Mouse (Mus musculus) cerebellum, postnatal 10 days (tissue): ENCODE results near the gene Pbrm1.

Experiments used
- DNase-seq, 2 experiments: peaks; one replicate each; pipeline ENCODE4 v3.0.0; 2021; ENCODE audit warnings: mixed read lengths in 2 of 2

Pbrm1 gene

DNA sequence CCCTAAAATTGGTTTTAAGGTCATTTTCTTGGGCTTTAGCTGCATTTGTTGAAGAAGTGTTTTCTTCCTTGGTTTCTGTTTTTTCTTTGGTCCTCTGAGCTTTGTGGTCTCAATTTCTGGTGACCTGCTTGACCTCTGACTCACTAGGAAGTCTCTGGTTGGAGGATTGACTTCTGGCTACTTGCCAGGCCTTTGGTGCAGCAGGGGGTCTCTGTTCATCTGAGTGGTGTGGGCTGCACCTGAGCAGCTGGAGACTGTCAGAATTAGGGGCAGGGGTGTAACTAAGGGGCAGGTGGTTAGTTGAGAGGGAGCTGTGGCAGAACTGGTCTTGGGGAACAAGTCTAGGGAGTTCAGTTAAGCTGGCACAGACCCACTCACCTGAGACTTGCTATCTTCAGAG lies 62.2 kb downstream of the Pbrm1 start:
- peak; percentile 23 to 34 for DNase-seq

DNA sequence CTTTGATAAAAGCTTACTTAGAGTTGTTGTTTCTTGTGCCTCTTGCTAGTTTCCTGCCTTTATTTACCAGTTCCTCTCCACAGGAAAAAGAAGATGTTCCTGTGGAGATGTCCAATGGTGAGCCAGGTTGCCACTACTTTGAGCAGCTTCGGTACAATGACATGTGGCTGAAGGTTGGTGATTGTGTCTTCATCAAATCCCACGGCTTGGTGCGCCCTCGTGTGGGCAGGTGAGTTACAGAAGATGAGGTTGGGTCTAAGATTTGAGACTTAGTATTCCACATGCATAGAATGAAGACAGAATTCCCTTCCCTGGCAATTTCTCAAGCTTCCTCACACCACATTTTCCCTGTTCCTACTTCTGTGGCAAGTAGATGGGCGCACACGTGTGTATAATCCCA lies 68.5 kb downstream of the Pbrm1 start:
- peak; percentile 7 to 10 for DNase-seq

DNA sequence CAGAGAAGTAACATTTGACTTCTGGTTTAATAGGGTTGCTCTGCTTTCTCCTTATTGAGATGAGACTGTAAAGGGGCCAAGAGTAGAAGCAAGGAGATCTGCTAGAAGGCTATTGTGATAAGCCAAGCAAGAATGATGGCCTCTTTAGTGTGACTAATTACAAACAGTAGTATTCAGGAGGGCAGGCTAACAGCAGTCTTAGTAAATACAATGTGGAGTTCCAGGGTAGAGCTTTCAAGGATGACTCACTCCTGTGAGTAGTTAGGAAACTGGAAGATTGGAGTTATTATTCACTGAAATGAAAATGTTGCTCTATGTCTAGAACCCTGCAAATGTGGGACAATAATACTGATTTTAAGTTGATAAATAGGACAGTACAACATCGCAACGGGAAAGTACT lies 69.6 kb downstream of the Pbrm1 start:
- DNase-seq: no peak

DNA sequence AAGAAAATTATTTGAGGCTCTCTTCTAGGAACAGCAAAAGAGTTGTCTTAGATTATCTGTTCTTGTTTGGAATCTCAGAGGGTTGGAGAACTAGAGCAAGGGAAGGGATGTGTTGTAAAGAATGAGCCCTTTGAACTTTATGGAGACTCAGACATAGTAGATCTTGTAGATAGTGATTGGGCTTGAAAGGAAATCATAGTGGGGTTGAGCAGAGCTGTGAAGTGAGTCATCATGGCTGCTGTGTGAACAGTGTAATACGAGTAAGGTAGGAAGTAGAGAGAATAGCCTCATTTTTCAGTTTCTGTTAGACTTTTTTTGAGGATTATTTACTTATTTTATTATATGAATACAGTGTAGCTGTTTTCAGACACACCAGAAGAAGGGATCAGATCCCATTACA lies 71.0 kb downstream of the Pbrm1 start:
- DNase-seq: no peak

DNA sequence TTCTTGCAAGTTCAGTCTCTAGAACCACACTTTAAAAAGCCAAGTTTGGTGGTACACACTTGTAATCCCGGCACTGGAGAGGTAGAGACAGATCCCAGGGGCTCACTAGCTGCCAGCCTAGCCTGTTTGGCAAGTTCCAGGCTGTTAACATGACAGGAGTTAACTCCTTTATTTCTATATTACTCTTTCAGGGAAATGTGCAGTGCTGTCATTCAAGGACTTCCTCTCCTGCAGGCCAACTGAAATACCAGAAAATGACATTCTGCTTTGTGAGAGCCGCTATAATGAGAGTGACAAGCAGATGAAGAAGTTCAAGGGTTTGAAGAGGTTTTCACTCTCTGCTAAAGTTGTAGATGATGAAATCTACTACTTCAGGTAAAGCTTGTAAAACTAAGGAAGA lies 86.2 kb downstream of the Pbrm1 start:
- DNase-seq: no peak

DNA sequence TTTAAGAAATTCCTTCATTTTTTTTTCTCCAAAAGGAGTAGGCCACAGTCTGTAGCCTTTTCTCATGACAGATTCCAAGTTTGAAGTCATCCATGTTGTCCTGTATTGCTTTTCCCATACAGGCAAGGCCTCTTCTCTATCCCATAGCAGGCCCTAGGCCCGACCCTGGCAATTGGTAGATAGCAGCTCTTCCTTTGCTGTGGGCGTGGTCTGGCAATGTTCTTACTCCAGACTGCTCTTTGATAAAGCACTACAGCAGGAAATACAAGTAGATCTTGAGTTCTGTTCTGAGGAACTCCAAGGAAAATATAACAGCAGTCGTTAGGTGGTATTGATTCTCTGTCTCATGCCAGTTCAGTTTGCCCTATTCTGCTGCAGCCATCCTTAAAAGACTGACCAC lies 91.7 kb downstream of the Pbrm1 start:
- DNase-seq: no peak

DNA sequence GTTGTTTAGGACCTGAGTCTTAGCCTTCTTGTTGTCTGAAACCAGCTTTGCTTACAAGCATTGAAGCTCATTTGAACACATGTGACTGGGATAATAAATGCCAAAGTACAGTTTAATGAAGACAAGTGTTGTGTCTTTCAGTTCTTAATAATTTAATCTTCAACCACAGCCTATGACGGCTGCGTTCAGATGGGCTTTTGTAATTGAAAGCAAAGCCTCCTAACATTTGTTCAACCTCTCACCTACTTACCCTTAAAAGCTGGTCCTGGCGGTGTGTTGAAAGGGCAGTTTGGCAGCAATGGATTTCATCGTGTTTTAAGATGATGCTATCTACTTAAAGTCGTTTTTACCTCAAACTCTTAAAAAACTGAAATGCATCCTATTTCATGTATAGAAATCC lies 93.2 kb downstream of the Pbrm1 start:
- DNase-seq: no peak

DNA sequence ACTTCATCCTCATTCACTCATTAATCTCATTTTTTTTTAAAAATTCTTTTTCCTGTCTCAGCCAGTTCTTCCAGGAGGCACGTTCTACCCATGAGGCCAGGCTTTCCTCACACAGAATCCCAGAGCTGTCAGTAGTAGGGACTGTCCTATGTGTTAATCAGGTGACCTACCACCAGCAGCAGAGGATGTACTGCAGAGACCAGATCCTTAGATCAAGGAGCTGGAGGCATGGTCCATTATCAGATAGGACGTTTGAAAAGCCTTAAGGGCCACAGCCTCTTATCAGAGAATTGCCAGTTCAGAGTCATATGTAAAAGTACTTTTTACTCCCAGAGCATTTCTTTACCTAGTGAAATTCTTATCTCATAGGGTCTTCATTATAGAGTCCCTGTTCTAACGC lies 95.1 kb downstream of the Pbrm1 start:
- DNase-seq: no peak

DNA sequence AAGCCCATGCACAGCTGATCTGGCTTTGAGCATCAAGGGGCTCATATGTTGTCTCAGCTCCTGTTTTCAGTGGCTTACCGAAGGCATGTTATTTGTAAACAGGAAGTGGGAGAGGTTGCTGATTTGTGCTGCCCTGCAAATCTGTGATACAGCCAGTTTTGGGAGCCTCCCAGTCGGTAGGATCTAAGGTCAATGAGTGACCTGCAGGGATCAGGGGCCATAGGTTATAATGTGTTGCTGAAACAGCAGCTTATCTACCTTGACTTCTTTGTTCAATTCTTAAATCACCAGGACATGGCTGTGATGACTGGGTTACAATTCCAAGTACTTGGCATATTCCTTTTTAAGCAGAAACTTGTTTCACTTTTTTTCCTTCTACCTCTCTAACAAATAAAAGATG lies 96.6 kb downstream of the Pbrm1 start:
- no peak for DNase-seq

DNA sequence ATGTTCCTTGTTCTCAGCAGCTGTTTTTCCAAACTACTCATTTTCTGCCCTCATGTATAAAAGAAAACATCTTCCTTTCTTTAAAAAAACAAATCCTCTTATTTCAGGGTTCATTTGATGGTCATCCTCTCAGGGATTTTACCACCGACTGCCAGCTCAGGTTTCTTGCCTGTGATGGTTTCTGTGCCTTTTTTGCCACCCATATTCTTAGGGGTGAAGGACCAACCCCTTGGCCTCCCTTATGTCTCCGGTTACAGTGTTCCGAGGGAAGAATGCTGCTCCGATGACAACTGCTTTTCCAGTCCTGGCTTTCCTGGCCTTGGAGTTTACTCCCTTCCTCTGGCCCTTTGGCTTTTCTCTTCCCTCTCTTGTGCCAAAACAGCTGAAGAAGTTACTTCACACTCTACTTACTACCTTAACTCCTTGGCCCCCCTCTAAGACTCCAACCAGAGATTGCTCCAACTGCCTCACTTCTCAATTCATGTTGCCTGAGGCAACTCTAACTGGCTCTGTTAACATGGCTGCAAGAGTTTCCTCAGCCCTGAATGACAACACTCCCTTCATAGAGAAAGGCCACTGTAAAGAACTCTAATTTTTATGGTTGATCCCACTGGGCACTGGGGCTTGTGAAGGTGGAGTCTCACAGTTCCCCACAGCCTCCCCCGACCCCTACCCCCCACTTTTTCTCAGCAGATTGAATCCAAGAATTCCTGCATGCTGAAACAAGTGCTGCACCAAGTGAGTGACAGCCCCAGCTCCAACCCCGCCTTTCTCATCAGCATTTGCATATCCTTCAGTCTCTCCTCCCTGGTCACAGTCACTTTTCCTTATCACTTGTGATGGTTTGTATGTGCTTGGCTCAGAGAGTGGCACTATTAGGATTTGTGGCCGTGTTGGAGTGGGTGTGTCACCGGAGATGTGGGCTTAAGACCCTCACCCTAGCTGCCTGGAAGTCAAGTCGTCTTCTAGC lies 106.5 kb downstream of the Pbrm1 start:
- DNase-seq: no peak

DNA sequence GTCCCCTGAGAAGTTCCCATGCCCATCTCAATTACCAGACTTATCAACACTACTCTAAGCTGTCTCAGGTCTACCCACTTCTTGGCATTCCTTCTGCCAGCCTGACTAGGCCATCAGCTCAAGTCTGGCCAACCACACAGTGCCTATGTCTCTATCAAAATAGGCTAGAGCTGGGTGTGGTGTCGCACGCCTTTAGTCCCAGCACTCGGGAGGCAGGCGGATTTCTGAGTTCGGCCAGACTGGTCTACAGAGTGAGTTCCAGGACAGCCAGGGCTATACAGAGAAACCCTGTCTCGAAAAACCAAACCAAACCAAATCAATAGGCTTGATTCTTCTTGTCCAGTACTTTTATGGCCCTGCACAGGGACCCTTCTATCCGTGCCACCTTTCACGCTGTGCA lies 107.9 kb downstream of the Pbrm1 start:
- no peak for DNase-seq

DNA sequence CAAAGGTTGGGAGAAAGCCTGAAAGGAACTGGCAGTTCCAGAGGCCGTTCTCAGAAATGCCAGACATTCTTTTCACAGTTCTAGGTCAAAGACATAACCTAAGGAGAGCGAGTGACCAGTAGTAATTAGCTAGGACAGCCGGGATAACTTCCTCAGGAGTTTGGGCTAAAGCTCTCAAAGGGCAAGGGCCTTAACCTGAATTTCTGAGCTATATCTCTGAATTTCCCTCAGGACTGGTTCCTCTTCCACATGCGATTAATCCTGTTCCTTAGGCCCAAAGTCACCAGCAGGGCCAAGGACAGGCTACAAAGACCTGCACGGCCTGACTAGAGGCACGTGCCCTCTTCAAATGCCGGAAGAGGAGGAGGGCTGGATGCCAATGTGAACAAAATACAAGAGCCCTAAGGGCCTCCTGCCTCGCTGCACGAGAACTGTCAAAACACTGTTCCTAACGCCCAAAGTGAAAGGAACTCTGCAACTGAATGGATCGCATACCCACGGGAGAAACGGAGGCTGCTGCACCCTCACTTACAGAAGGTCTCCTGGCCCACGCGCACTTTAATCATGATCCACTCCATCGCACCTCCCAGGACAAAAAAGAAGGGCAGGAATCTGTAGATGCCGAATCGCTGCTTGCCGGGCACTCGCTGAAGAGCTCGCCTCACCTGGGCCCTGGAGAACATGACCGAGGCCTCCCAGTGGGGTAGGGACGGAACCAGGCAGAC lies 109.3 kb downstream of the Pbrm1 start:
- peak; percentile 61 to 70 for DNase-seq

DNA sequence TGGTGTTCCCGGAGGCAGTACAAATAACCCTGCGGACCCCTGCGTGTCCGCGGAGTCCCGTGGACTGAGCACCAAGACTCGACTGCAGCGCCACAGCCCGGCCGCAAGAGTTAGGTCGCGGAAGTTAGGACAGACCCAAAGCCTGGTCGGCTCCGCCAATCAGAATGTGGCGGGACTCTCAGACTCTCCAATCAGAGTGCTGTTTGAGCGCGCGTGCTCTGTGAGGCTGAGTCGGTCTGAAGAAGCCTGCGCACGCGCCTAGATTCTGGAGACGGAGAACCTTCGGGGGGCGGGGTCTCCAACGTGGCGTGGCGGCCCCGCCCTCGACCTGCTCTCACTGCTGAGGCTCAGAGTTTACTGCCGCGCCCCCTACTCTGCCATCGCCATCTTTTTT lies 109.9 kb downstream of the Pbrm1 start, which contains the start of gene Smim4:
Smim4 (minus strand) TSS at position 131 of the 394 bp plus-strand sequence.
- DNase-seq: peak; percentile 98 to 99

DNA sequence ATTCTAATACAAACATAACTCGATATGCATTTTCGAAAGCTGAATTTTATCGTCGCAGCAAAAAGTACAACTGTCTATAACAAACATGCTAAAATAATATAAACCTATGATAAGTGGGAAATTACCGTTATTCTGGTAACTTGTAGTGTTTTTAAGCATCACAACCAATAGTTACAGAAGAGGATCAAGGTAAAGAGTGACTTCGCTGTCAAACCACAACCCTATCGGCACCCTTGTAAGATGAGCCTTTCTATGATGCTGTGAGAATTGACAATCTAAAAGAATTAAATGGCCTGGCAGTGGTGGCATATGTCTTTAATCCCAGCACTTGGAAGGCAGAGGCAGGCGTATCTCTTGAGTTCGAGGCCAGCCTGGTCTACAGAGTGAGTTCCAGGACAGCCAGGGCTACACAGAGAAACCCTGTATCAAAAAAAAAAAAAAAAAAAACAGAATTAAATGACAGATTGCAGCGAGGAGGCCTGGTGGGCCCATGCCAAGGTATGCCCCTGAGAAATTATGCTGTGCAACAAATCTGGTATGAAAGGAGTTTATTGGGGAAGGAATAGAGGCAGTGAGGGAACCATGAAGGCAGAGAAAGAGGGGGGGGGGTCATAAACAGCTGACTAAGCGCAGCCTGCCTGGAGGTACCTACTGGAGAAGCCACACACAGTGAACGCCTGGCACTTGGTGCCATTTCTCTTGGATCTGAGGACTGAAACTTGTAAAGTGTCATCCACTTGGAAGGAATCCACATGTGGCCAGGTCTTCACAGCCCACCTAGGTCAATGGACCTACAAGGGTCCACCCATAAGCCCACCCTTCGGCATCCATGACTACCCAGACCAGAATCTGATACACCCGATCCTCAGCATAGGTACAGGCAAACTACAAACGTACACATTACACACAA lies 110.6 kb downstream of the Pbrm1 start:
- DNase-seq: peak; percentile 73 to 80

DNA sequence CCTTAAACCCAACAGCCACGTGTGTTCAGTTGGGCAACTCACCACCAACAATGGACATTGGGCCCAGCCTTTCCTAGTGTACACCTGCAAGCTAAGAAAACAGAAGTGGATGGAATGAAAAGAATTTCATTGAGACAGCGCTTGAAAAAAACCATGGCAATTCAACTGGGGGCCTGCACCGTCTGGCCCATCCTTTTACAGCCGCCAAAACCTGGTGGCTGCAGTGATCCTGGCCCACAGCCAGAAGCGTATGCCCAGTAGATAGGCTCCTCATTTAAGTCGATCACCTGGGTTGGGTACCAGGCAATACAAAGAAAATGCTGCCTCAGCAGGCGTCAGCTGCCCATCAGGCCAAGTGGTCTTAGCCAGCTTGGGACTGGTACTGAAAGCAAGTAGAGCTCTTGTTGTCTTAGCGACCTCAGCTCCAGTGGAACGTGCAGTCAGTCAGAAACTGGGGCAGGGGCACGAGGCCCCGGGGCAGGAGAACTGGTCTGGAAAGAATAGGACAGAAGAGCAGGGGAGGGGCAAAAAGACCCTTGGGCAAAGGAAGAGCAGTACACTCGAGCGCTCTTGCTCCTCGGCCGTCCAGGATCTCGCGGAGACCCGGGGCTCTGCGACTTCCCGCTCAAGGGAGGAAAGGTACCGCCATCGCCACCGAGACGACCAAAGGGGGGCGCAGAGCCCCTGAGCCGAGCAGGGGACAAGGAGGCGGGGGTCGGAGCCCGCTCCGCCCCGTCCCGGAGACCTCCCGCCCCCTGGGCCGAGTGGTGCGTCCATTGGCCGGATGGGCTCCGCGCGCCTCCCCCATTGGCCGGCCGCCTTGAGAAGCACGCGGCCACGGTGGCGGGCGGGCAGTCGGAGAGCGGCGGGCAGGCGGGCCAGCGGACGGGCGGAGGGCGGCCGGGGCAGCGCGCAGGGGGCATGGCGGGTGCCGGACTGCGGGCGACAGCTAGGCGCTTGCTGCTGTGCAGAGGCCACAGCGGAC lies 111.6 kb downstream of the Pbrm1 start, which contains the start of gene Nt5dc2:
Nt5dc2 (plus strand) TSS at position 818 of the 985 bp plus-strand sequence.
- peak; percentile 96 to 98 for DNase-seq

DNA sequence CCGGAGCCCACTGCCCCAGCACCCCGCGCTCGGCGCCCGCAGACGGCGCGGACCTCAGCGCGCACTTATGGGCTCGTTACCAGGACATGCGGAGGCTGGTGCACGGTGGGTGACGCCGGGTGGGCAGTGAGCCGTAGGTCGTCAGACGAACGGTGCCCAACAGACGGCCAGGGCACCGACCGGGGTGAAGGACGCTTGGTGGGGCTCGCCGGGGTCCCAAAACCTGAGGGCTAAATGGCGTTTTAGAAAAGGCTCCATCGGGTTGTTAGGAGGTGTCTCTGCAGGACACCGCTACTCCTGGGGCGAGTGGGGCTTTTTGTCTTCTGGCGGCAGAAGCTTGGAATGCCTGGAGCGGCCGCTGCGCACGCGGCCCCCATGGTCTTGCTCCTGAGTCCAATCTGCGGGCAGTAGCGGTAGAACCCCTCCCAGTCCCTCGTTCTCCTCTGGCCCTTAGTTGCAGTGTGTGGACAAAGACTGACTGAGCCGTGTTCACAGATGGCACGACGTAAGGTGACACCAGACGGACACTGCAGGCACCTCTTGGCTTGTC lies 112.4 kb downstream of the Pbrm1 start:
- peak; percentile 76 for DNase-seq

DNA sequence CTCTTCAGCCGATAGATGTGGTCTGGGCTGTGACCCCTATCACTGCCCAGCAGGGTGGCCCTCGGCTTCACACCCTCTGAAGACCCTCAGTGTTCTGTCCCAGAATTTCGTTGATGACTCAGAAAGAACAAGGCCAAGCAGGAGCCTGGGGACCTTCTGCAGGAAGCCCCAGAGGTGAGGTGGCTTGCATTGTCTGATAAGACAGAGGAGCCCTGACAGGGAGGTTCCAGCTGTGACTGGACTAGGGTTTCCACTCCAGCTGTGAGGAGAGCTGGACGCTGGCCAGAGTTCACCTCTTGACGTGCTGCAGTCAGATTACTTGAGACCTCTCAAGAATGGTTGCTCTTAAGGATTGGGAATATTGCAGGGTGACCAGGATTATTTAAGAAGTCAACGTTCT lies 113.1 kb downstream of the Pbrm1 start:
- peak; percentile 61 to 67 for DNase-seq

DNA sequence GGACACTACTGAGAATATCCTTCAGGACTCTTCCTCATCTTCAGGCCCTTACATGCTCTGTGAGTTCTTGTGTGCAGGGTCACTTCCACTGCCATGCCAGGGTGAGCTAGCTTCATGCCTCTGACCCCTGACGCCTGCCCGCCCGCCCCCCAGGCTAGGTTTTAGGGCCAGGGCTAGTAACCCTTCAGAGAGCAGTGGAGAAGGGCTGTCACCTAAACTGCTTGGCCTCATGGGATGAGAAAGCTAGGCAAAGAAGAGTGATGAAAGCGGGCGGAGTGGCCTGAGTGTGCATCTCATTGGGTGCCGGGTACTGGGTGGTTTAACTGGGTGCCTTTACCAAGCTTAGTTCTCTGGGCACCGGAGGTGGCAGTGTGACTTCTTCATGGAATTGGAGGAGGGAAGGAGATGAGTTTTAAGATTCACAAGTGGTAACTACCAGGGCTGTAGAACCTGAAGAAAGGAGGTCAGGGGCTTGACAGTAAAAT lies 113.6 kb downstream of the Pbrm1 start:
- DNase-seq: peak in 1 of 2 experiments; percentile 29

DNA sequence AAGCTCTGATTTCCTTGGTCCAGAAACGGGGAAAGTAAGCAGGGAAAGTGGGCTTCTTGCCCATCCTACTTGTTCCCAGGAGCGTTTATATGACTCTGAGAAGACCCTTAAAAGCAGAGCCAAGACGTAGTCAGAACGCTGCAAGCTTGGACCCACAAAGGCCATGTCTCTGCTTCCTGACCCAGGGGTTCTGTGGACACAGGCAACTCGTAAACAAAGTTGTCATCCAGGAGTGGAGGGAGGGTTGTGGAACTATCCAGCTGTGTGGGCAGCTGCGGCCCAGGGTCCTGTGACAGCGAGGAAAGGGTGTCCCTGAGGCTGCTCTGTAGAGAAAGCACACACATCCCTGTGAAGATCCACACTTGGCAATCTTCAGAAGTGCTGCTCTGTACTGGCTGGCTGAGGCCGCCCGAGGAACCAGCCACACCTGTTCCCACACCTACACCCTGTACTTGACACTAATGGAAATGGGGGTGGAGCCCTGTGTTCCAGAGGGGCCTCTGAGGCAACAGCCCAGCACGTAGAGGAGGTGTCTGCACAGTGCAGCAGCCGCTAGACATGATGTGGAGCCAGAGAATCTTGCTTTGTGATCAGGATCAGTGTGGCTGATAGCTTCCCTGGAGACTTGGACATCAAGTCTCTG lies 114.2 kb downstream of the Pbrm1 start:
- DNase-seq: peak; percentile 34 to 51
